Mouse (Mus musculus) kidney, adult 8-10 months (tissue): ENCODE measurements around the gene Tspo.

Source experiments
- DNase-seq, 2 experiments: peaks; one replicate each; pipeline ENCODE4 v3.0.0; 2022

The Tspo gene

GRCm38 (mm10) chr15:83563327-83563856 is at the start of gene Tspo, which contains the start of gene Mcat:
Gene Tspo (plus strand): TSS chr15:83563592.
Gene Mcat (minus strand): TSS chr15:83563787.
- peak; percentile 47 to 63 for DNase-seq

- DNase-seq, result no peak
Observed at GRCm38 (mm10) chr15:83515018-83515417, 48.4 kb upstream of the Tspo start.

DNA sequence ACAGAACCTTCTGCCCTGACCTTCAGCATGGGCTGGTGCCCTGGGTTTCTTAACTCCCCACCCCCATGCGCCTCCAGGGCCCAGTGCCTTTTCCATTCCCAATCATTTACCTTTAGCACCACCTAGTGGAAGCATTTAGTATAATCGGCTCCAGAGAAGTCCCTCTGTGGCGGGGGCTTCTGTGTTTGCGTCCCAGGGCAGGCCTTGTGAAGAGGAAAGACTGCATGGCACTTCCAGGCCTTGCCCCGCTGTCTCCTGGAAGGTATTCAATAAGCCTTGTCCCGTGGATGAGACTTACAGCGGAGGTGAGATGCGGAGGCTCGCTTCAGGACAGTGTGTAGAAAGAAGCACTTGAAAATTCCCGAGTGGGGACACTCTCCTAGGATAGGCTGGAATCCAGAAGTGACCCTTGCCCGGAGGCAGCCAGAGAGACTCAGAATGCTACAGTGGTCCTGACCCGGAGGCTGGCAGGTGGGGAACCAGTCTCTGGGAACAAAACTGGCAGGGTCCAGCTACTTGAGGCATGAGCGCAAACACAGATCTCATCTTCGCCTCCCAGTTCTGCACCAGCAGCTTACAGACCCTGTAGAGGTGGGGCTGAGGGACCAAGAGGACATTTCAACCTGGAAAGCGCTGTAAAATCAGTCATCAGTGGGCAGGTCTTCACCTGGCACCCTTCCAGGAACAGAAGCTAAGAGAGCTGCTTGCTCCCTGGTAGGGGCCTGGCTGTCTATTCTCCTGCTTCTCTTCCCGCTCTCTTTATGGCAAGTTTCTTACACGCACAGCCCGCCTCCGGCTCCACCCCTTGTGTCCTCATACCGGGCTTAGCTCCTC is 45.0 kb upstream of the Tspo start:
- peak; percentile 74 for DNase-seq

DNA sequence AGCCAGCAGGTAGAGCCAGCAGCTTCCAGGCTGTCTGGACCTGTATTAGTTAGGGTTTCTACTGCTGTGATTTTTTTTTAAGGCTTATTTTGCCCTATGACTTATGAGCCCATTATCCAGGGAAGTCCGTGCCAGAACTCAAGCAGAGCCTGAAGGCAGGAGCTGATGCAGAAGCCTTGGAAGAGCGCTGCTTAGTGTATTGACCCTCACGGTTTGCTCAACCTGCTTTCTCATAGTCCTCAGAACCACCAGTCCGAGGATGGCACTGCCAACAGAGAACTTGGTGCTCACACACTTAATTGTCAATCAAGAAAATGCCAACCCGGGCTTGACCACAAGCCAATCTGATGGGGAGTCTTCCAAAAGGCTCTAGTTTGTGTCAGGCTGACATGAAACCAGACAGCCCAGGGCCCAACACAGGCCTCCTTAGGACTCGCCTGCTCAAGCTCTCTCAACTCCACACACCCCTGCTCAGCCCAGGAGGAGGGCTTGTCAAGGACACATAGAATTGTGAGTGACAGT is 42.5 kb upstream of the Tspo start:
- DNase-seq, result no peak

DNA sequence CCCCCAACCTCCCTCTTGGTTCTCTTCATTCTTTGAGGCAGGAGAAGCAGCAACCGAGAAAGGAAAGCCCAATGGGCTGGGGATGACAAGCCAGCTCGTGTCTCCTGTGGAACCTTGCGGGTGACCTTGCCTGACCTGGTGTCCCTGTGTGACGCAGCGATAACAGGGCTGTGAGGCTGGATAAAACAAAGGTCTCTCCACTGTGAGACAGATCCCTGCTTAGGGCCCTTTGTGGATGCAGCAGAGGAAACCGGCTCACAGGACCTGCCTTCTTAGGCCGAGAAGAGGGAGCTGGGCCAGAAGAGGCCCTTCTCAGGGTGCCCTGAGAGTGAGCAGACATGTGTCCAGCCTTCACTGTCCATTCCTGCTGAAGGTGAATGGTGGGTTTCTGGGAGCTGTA is 40.2 kb upstream of the Tspo start:
- DNase-seq, result no peak

DNA sequence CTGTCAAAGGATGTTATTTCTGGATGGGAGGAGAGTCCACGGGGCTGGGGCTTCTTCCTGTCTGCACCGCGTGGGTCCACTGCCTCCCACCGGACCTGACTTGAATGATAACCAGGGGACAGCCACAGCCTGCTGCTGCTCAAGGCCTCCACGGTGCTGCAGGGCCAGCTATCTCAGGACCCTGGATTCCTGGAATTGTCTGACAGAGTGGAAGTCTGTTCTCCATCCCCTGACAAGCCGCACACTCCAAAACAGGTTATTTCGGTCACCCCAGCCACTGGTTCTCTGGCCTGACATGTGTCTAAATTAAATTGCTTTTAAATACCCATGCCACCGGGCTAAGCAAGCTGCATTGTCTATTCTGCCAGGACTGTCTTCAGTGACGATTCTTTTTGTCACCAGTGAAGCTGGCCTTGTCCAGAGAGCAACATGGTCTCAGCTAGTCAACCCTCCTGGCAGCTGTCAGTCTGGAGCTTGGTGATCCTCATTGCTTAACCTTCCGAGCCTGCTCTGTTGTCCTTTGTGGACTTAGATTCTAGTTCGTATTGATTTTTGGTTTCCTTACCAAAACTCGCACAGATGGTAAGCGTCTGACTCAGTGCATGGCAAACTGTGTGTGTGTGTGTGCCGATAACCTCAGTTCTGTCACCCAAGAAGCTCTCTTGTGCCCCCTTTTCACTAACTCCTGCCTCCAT is 39.6 kb upstream of the Tspo start:
- no peak for DNase-seq

DNA sequence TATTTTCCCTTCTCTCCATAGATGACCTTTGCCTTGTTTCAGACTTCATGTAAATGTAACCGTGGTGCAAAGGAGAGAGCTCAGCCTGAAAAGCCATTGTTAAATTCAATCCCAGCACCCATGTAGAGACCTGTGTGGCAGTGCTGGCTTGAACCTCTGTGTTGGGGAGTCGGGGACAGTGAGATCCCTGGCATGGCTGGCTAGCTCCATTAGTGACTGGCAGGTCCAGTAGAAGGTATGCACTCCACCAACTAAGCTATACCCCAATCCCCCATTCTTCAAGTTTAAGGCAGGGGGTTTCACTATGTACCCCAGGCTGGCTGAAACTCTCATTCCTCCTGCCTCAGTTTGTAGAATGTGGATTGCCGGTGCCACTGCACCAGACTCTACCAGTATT is 39.1 kb upstream of the Tspo start:
- DNase-seq, result no peak

DNA sequence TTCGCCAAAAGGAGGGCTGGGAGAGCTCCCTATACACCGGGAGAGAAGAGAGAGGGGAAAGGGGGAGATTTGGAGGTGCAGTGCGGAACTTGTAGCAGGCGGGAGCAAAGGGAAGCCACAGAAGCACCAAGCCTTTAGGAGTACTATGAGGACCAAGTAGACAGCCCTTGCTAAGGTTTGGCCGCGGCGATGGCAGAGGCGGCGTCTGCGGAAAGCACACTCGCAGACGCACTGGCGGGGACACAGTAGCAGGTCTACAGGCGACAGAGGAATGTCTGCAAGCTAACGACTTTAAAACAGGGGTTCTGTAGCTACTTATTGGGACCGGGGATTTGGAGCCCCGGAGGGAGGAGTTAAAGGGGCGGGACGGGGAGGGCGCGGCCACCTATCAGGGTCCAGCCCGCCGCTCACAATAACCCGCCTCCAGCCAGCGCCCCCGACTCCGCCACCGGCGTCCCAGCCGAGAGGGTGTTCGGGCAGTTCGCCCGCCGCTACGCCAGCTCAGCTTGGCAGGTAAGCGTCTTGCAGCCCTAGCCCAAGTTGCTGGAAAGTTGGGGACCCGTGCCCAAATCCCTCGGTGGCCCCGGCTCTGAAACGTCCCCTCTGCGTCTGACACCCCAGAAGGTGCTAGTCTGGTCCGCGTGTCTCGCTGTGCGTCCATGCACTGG is 36.8 kb upstream of the Tspo start, which contains the start of gene Bik:
TSS of gene Bik (plus strand) at position 439 of the 668 bp plus-strand sequence.
- peak; percentile 55 to 66 for DNase-seq

GRCm38 (mm10) chr15:83527092-83527437 is 36.3 kb upstream of the Tspo start:
- DNase-seq, result peak in 1 of 2 experiments; percentile 18

GRCm38 (mm10) chr15:83527747-83528146 is 35.6 kb upstream of the Tspo start:
- no peak for DNase-seq

DNA sequence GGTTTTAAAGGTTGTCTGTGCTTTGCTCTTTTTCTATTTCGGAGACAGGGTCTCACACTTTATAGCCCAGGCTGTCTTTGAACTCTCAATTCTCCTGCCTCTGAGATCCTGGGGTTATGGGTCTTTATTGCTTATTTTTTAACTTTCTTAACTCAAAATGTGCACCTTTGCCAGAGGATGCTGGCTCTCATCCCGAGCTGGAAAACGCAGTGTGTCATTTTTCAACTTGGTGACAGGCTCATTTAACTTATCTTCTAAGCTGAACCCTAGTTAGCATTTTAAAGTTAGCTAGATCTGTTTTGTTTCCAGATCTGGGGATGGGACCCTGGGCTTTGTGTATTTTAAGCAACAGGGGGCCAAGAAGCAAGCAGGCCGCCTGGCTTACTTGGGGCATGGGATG is 34.5 kb upstream of the Tspo start:
- DNase-seq, result peak in 1 of 2 experiments; percentile 73

DNA sequence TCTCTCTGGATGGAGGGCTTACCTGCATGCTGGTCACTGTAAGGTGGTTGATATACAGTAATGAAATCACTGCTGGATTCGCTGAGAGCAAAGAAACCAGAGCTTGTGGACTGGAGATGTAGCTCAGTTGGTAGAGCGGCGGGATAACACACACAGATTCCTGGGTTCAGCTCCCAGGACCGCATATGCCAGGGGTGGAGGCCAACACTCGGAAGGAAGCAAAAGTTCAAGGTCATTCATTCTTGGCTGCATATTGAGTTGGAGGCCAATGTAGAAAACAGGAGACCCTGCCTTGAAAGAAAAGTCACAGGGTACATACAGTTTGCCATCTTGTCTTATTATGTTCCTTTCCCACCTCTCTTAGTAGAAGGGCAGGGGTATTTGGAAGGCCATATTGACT is 33.6 kb upstream of the Tspo start:
- DNase-seq, result peak; percentile 58 to 61

- DNase-seq, result peak; percentile 76 to 79
Observed at GRCm38 (mm10) chr15:83530233-83530632, 33.2 kb upstream of the Tspo start.

DNA sequence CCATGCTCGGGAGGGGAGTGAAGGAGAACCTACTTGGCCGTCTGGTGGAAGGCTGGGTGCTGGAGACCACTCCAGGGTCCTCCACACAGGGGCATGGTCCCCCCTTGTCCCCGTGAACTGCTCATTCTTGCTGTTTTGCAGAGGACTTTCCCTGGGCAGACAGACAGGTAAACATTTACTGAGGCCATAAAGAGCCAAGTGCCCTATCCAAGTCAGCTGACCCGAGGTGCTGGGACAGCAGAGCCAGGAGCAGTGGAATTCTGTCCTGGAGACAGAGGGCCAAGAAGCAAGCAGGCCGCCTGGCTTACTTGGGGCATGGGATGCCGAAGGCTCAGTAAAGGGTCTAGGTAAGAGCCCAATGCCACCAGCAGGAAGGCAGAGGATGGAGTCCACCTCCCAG is 32.7 kb upstream of the Tspo start:
- peak; percentile 79 to 83 for DNase-seq

GRCm38 (mm10) chr15:83531961-83532469 is 31.4 kb upstream of the Tspo start:
- DNase-seq, result peak in 1 of 2 experiments; percentile 35

DNA sequence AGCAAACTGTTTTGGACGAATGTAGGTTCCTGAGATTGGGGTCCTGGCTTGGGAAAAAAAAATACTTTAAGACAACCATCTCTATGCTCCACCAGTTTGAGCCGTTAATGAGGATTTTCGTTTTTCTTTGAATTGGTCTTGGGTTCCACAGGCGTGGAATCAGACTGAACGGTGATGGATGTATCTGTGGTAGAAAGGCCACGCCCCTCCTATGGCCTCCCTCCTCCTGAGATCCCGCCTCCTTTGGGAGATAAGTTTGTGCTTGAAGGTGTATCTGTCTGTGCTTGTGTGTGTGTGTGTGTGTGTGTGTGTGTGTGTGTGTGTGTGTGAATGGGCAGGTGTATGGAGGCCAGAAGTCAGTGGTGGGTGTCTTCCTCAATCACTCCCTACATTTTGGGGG is 30.8 kb upstream of the Tspo start:
- DNase-seq, result no peak

GRCm38 (mm10) chr15:83534960-83535889 is 28.2 kb upstream of the Tspo start:
- no peak for DNase-seq

GRCm38 (mm10) chr15:83535890-83536231 is 27.5 kb upstream of the Tspo start:
- DNase-seq, result no peak

DNA sequence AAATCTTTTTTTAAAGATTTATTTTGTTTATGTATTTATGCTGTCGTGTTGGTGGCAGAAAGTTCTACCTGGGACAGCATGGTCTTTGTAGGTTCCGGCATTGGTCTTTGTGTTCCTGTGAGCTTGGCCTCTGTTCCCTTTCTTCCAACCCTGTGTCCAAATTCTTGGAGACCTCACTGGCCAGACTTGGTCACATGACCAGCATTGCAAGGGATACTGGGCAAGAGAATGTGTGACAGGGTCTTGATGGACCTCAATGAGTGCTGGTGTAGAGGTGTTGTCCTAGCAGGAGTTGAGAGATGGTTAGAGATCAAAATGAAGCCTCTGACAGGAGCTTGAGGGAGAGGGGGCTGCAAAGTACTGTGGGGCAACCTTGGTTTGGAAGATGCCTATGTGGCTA is 24.5 kb upstream of the Tspo start:
- no peak for DNase-seq

- DNase-seq, result peak; percentile 61 to 74
Observed at GRCm38 (mm10) chr15:83539905-83540304, 23.5 kb upstream of the Tspo start.

GRCm38 (mm10) chr15:83541647-83542287 is 21.6 kb upstream of the Tspo start:
- no peak for DNase-seq
